ENCODE assay signal across 8 mouse cellular contexts in the genomic region with DNA sequence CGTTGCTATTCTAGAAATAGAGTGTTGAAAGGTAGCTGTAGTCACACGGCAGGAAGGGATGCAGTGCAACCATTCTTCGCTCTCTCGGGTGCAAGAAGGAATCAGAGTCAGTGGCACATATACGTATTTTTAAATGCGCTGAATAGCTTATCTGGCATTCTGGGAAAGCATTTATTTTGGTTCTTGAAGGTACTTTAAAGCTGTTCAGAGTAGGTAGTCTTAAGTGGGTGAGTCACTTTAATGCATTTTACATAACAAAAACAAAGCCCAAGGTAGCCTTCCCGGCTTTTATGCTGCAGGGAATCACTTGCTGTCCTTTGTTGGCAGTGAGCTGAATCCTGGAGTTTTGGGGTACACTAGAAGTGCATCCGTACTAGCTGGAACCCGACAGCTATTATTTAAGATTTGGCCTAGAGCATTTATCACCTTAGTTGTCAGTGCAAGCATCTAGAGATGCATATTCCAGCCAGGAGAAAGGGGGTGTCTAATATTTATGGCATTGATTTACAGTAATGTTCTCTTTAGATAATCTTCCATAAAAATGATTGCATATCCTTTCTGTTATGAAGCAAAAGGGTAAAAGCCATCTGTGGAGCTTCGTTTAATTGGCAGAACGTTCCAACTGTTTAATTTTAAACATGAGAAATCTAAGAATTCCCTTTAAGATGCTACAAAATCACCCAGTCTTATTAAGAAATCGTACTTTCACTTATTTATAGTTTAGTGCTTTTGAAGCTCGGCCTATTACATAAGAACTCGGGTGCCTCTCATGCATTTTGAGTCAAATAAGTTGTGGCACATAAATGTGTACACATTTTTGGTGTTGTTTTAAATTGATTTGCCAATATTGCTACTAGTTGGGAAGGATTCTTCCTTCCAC. TPM values are rescaled to one million over a fixed set of nuclear protein-coding genes. Genes with fewer than 3 reads are reported as not detected.
DNase-seq lines count a peak whose midpoint lies in the region; ATAC-seq and TF ChIP-seq lines count a peak whose summit lies in the region.

No protein-coding gene starts in this region.

- no peak for TF ChIP-seq POLR2A in lung, adult 2 months (IDR thresholded peaks at IDR 0.05; ENCODE audit: borderline replicate concordance, extremely low read depth, low read depth, low read length)

- peak overlapping the region; percentile 92 for H3K4me2 ChIP-seq in lung, embryonic 16.5 days (ENCODE audit: low read depth, low read length)
- H3K4me2 ChIP-seq in hindbrain, embryonic 13.5 days: peak overlapping the region; percentile 68
- H3K4me2 ChIP-seq in neural tube, embryonic 11.5 days (ENCODE audit: low read depth): peak overlapping the region; percentile 50

- WGBS in lung, embryonic 16.5 days: 38% methylated on average over 14 of the region's 14 CpGs
- 49% methylated on average over 14 of the region's 14 CpGs for WGBS in lung, adult 2 months
- 20% methylated on average over 14 of the region's 14 CpGs for WGBS in hindbrain, embryonic 13.5 days
- WGBS in neural tube, embryonic 11.5 days: 24% methylated on average over 14 of the region's 14 CpGs

- peak overlapping the region; percentile 75 for H3K4me3 ChIP-seq in lung, embryonic 16.5 days (ENCODE audit: low read length)
- no peak overlapping the region for H3K4me3 ChIP-seq in lung, adult 2 months (replicated peaks; ENCODE audit: extremely low read depth, low read depth, low read length)
- H3K4me3 ChIP-seq in hindbrain, embryonic 13.5 days: peak overlapping the region; percentile 68
- H3K4me3 ChIP-seq in neural tube, embryonic 11.5 days (ENCODE audit: low read depth, low read length): peak overlapping the region; percentile 56

- H3K27me3 ChIP-seq in lung, embryonic 16.5 days (ENCODE audit: control insufficient read depth, insufficient read depth, low read depth, low read length): peaks cover 7% of the 10 kb centered on the region
- H3K27me3 ChIP-seq in hindbrain, embryonic 13.5 days: peaks cover 44% of the 10 kb centered on the region
- peaks cover 45% of the 10 kb centered on the region for H3K27me3 ChIP-seq in neural tube, embryonic 11.5 days (ENCODE audit: control insufficient read depth, insufficient read depth, low read length)

- DNase-seq in cerebellum, adult 11 months: peak; percentile 28
- DNase-seq in cerebellum, postnatal 4 days (ENCODE audit: low spot score in 2 of 2): no peak
- no peak for DNase-seq in lung, adult 2 months
- peak; percentile 30 for DNase-seq in neural tube, embryonic 11.5 days (ENCODE audit: low spot score)
- DNase-seq in testis, postnatal 14 days (ENCODE audit: low spot score): no peak

- H3K9me3 ChIP-seq in lung, embryonic 16.5 days (ENCODE audit: control insufficient read depth, low read length): no peaks in the 10 kb centered on the region
- no peaks in the 10 kb centered on the region for H3K9me3 ChIP-seq in hindbrain, embryonic 13.5 days
- H3K9me3 ChIP-seq in neural tube, embryonic 11.5 days (ENCODE audit: control insufficient read depth, low read length): no peaks in the 10 kb centered on the region

- TF ChIP-seq CTCF in lung, adult 2 months (IDR thresholded peaks at IDR 0.05; ENCODE audit: insufficient read depth, low read length): no peak

- peak overlapping the region; percentile 82; the same call in 1 of the 2 replicates for H3K9ac ChIP-seq in lung, embryonic 16.5 days (ENCODE audit: low read length)
- H3K9ac ChIP-seq in hindbrain, embryonic 13.5 days: peak overlapping the region; percentile 90
- peak overlapping the region; percentile 78 for H3K9ac ChIP-seq in neural tube, embryonic 11.5 days (ENCODE audit: low read length)

- H3K4me1 ChIP-seq in lung, embryonic 16.5 days (replicated peaks; ENCODE audit: control insufficient read depth, insufficient read depth, low read length): no peaks in the 10 kb centered on the region
- H3K4me1 ChIP-seq in lung, adult 2 months (ENCODE audit: control insufficient read depth, insufficient read depth, low read length): no peaks in the 10 kb centered on the region
- peaks cover 19% of the 10 kb centered on the region for H3K4me1 ChIP-seq in hindbrain, embryonic 13.5 days (replicated peaks)
- 0 out of 2 replicates have a peak, but pooled peaks cover 3% of the 10 kb centered on the region for H3K4me1 ChIP-seq in neural tube, embryonic 11.5 days (ENCODE audit: control insufficient read depth, insufficient read depth, low read length)

- no peak for ATAC-seq in lung, embryonic 16.5 days (ENCODE audit: low read depth)
- no peak for ATAC-seq in hindbrain, embryonic 13.5 days (ENCODE audit: low FRiP score)
- ATAC-seq in neural tube, embryonic 11.5 days (ENCODE audit: insufficient read depth, low FRiP score, low TSS enrichment): no peak
- no peak for ATAC-seq in monocyte, adult 5-6 weeks (replicated peaks; ENCODE audit: insufficient number of reproducible peaks, low FRiP score, low TSS enrichment, poor library complexity, severe bottlenecking)

- no peaks in the 10 kb centered on the region for H3K36me3 ChIP-seq in lung, embryonic 16.5 days (ENCODE audit: control insufficient read depth, insufficient read depth, low read length)
- H3K36me3 ChIP-seq in hindbrain, embryonic 13.5 days: no peaks in the 10 kb centered on the region
- no peaks in the 10 kb centered on the region for H3K36me3 ChIP-seq in neural tube, embryonic 11.5 days (ENCODE audit: control insufficient read depth, insufficient read depth, low read length)

- H3K27ac ChIP-seq in lung, embryonic 16.5 days (ENCODE audit: low read length): no peak overlapping the region
- peak overlapping the region; percentile 98 for H3K27ac ChIP-seq in hindbrain, embryonic 13.5 days
- H3K27ac ChIP-seq in neural tube, embryonic 11.5 days (ENCODE audit: low read depth, low read length): peak overlapping the region; percentile 54; the same call in 1 of the 2 replicates

RNA-seq across cellular contexts. Expression of gene Cacna2d1, which starts 1.6 kb away (rescaled TPM):
- 9.6 and 10.6 TPM in 2 replicates for polyA plus RNA-seq in lung, embryonic 16.5 days (2015; fragmentation: Nextera tagmentation; extraction: Ambion mirVana)
- 2.8 and 5.5 TPM in 2 replicates for polyA plus RNA-seq in lung, adult 2 months (2012; rRNA removed)
- 38.5 and 38.7 TPM in 2 replicates for polyA plus RNA-seq in hindbrain, embryonic 13.5 days (2015; fragmentation: Nextera tagmentation; extraction: Ambion mirVana)
- polyA plus RNA-seq in neural tube, embryonic 11.5 days (2014; fragmentation: Nextera tagmentation; extraction: Ambion mirVana): 20.2 and 21.0 TPM in 2 replicates
- not detected in 3 replicates for total RNA-seq in monocyte, adult 5-6 weeks (2017)

Comparison
In these comparisons a context has a peak if more than half of its experiments do, and no peak if none do; other contexts are left out.
1. DNase-seq: peak in cerebellum, adult 11 months (single experiment) and neural tube, embryonic 11.5 days (single experiment); none in cerebellum, postnatal 4 days (0 of 2), lung, adult 2 months (single experiment) and testis, postnatal 14 days (single experiment).
2. Peak in every context shown above with its lines, with median percentiles within 50 percentile points of each other: H3K4me2 ChIP-seq and H3K9ac ChIP-seq.